Mouse (Mus musculus): ENCODE measurements around the gene Gm21095.
"Not testable (repeated sequence)": the region's sequence is repeated elsewhere in the genome, so short reads cannot be mapped to it uniquely, and the experiment has no call there.

Gm21095 gene

DNA sequence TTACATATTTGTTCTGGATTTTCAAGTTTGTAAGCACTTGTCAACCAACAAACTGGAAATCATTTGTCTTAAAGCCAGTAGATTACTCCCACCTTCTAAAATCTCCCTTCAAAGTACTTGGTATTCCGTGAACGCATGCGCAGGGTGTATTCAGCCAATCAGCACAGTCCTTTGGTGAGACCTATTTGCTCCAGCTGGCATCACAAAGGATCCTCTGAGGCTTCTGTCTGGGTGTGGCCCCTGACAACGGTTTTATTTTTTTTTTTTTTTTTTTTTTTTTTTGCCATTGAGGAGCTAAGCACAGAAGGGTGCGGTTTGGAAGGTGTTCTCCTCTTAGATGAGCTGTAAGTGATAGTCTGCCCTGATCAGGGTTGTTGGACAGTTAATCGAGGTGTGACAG lies at the start of gene Gm21095:
Gm21095 (plus strand) TSS at position 301 of the 400 bp plus-strand sequence.
- not testable (repeated sequence) for DNase-seq (ENCODE audit: low spot score)
